Mouse (Mus musculus): ENCODE data around the gene Icos. TPM values are rescaled to one million over a fixed set of nuclear protein-coding genes. Genes with fewer than 3 reads are reported as not detected.

Icos gene
- polyA plus RNA-seq, 1 experiment: not detected

DNA sequence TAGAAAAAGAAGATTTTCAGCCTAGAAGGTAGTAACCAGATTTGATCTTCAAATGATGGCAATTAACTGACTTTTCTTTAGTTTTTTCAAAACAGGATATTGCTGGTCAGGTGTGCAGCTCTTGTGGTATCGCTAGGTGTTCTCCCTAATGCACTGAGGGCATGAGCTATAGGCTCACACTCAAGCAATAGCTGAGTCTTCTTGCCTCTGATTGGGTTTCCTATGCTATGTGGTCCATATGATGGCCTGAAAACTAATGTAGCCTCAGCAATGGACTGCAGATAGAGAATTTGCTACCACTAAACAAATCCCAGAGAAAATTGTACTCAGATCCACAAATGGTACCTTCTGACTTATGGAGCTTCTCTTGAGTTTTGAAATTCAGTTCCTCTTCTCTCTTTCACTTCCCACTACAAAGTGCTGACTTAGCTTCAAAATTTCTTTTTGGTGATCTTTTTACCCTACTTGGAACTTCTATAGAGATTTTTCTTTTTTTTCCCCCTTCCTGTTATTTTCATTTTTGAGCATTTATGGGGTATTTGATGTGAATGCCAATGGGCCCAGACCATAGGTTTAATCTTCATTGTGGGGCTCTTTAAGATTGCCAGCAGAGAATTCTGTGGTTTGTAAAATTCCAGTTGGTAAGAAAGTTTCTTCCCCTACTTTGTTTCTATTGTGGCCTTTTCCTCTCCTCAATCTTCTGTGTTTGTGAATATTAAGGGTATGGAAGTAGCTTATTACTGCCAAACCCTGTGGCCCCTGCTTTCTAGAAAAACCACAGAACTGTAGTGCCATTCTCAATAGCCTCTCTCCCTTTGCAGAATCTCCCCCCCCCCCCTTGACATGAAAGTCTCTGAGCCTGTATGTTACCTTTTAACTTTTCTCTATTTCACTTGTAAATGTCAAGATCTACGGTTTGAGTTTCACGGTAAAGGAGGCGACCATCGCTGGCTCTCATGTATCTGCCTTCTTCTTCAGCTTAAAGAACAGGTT lies 36.4 kb upstream of the Icos start:
- no peak for TF ChIP-seq CTCF (IDR thresholded peaks at IDR 0.05; ENCODE audit: insufficient read depth, low read depth, low read length)
- TF ChIP-seq POLR2A (IDR thresholded peaks at IDR 0.05; ENCODE audit: insufficient read depth, low read depth, low read length): no peak
- H3K4me1 ChIP-seq (ENCODE audit: control insufficient read depth, insufficient read depth, low read length): no peaks in the 10 kb centered on the region
- no peak overlapping the region for H3K4me3 ChIP-seq (ENCODE audit: insufficient read depth, low read depth, low read length)
- no peak overlapping the region for H3K27ac ChIP-seq (ENCODE audit: insufficient read depth, low read depth, low read length)
- 96% methylated on average over 5 of the region's 5 CpGs for WGBS

DNA sequence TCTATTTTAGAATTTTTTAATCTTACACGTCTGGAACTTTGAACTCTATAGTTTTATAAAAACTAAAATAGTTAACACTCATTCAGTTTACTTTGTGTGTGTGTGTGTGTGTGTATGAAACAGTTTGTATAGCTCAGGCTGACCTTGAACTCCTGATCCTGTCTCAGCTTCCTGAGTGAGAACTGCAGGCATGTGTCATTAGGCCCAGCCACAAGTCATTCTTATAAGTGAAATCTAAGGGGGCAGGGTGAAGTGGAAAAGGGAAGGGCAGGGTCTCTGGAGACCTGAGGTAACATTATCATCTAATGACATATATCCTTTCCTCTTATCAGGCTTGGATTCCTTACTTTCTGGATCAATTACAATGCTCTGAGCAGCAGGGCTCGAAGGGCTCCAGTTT lies 34.8 kb upstream of the Icos start:
- Histone ChIP-seq H3K4me3 (ENCODE audit: insufficient read depth, low read depth, low read length) (no peak overlapping the region), H3K4me1 (ENCODE audit: control insufficient read depth, insufficient read depth, low read length) (no peaks in the 10 kb centered on the region), H3K27ac (ENCODE audit: insufficient read depth, low read depth, low read length) (no peak overlapping the region)
- TF ChIP-seq POLR2A (IDR thresholded peaks at IDR 0.05; ENCODE audit: insufficient read depth, low read depth, low read length) (no peak), CTCF (IDR thresholded peaks at IDR 0.05; ENCODE audit: insufficient read depth, low read depth, low read length) (no peak)
- 89% methylated on average over 2 of the region's 2 CpGs for WGBS

DNA sequence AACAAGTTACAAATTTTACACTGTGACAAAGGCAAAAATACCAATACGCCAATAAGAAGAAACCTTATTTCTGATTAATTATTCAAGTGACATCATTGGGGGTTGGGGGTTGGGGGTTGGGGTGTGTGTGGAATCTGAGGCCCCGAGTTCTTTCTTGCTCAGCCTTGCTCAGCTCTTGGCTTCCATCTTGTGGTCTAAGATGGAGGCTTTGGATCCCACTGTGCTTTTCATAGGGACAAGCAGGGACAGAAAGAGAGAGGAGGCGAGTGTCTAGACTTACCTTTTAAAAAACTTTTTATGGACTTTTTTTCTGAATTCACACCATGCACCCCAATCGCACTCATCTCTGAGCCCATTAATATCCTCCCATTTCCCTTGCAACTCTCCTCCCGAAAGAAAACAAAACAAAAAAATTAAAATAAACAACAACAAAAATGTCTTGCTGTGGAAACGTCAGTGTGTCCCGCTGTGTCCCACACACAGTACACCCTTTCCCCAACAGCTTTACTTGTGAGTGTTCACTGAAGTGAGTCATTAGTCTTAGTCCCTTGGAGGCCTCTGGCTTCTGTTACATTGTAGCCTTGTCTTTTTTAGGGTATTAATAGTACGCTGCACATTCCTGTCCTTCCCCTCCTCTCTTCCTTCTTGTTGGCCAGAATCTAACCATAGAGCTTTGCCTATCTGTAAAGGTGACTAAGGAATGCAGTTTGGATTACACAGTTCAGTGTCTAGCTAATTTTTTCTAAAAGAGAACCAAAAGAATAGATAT lies 31.9 kb upstream of the Icos start:
- H3K27ac ChIP-seq (ENCODE audit: insufficient read depth, low read depth, low read length): no peak overlapping the region
- no peak overlapping the region for H3K4me3 ChIP-seq (ENCODE audit: insufficient read depth, low read depth, low read length)
- TF ChIP-seq POLR2A (IDR thresholded peaks at IDR 0.05; ENCODE audit: insufficient read depth, low read depth, low read length): no peak
- no peak for TF ChIP-seq CTCF (IDR thresholded peaks at IDR 0.05; ENCODE audit: insufficient read depth, low read depth, low read length)
- WGBS: 77% methylated on average over 8 of the region's 8 CpGs
- H3K4me1 ChIP-seq (ENCODE audit: control insufficient read depth, insufficient read depth, low read length): no peaks in the 10 kb centered on the region

DNA sequence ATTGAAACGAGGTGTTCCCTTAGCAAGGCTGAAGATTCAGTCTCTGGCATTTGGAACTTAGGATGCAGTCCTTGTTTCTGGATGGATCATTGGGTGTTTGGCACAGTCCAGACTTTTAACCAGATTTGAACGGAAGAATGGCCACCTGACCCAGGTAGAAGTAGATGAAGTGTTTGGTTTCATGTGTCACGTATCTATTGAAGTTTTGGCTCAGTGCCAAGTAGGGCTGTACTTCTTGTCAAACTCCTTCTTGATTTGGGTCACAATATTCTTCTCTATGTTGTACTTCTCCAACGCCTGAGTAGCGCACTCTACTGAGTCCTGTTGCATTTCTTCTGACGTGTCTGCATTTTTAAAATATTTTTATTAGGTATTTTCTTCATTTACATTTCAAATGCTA lies 29.6 kb upstream of the Icos start:
- no peak overlapping the region for H3K27ac ChIP-seq (ENCODE audit: insufficient read depth, low read depth, low read length)
- TF ChIP-seq CTCF (IDR thresholded peaks at IDR 0.05; ENCODE audit: insufficient read depth, low read depth, low read length) (no peak), POLR2A (IDR thresholded peaks at IDR 0.05; ENCODE audit: insufficient read depth, low read depth, low read length) (no peak)

GRCm38 (mm10) chr1:60952958-60953357 lies 24.8 kb upstream of the Icos start:
- TF ChIP-seq CTCF (IDR thresholded peaks at IDR 0.05; ENCODE audit: insufficient read depth, low read depth, low read length) (no peak), POLR2A (IDR thresholded peaks at IDR 0.05; ENCODE audit: insufficient read depth, low read depth, low read length) (no peak)
- peaks cover 3% of the 10 kb centered on the region; the same call in 1 of the 2 replicates for H3K4me1 ChIP-seq (ENCODE audit: control insufficient read depth, insufficient read depth, low read length)
- no peak overlapping the region for H3K4me3 ChIP-seq (ENCODE audit: insufficient read depth, low read depth, low read length)
- H3K27ac ChIP-seq (ENCODE audit: insufficient read depth, low read depth, low read length): no peak overlapping the region
- 48% methylated on average over 7 of the region's 7 CpGs for whole genome bisulfite sequencing

More for the DNA sequence above, 29.6 kb upstream of the Icos start:
- whole genome bisulfite sequencing: 90% methylated on average over 6 of the region's 6 CpGs
- H3K4me3 ChIP-seq (ENCODE audit: insufficient read depth, low read depth, low read length): no peak overlapping the region
- peaks cover 3% of the 10 kb centered on the region; the same call in 1 of the 2 replicates for H3K4me1 ChIP-seq (ENCODE audit: control insufficient read depth, insufficient read depth, low read length)

DNA sequence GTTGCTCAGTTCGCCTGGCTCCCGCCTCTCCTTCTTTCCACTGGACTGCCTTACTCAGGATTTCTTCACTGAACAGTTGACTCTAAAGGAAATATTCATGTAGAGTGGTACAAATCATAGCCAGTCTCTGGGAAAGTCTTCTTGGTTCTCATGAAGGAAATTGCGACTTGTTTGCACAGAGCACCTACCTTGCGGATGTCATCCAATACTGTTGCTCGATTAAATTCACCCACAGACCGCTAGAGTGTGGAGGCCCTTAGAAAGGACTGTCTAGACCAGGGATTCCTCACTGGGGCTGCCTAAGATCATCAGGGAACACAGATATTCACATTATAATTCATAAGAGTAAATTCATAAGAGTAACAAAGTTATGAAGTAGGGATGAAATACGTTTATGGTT lies 24.0 kb upstream of the Icos start:
- Histone ChIP-seq H3K27ac (ENCODE audit: insufficient read depth, low read depth, low read length) (no peak overlapping the region), H3K4me1 (ENCODE audit: control insufficient read depth, insufficient read depth, low read length) (peaks cover 3% of the 10 kb centered on the region; the same call in 1 of the 2 replicates), H3K4me3 (ENCODE audit: insufficient read depth, low read depth, low read length) (no peak overlapping the region)
- whole genome bisulfite sequencing: 90% methylated on average over 7 of the region's 7 CpGs
- TF ChIP-seq CTCF (IDR thresholded peaks at IDR 0.05; ENCODE audit: insufficient read depth, low read depth, low read length): no peak
- no peak for TF ChIP-seq POLR2A (IDR thresholded peaks at IDR 0.05; ENCODE audit: insufficient read depth, low read depth, low read length)

- WGBS: 55% methylated on average over 2 of the region's 2 CpGs
- H3K4me3 ChIP-seq (ENCODE audit: insufficient read depth, low read depth, low read length): no peak overlapping the region
- TF ChIP-seq CTCF (IDR thresholded peaks at IDR 0.05; ENCODE audit: insufficient read depth, low read depth, low read length): no peak
- TF ChIP-seq POLR2A (IDR thresholded peaks at IDR 0.05; ENCODE audit: insufficient read depth, low read depth, low read length): no peak
- H3K4me1 ChIP-seq (ENCODE audit: control insufficient read depth, insufficient read depth, low read length): peaks cover 3% of the 10 kb centered on the region; the same call in 1 of the 2 replicates
- H3K27ac ChIP-seq (ENCODE audit: insufficient read depth, low read depth, low read length): no peak overlapping the region
These were observed 23.0 kb upstream of the Icos start for GRCm38 (mm10) chr1:60954759-60955158.

- 97% methylated on average over 3 of the region's 3 CpGs for WGBS
- Histone ChIP-seq H3K4me1 (ENCODE audit: control insufficient read depth, insufficient read depth, low read length) (peaks cover 3% of the 10 kb centered on the region; the same call in 1 of the 2 replicates), H3K4me3 (ENCODE audit: insufficient read depth, low read depth, low read length) (no peak overlapping the region), H3K27ac (ENCODE audit: insufficient read depth, low read depth, low read length) (no peak overlapping the region)
- TF ChIP-seq POLR2A (IDR thresholded peaks at IDR 0.05; ENCODE audit: insufficient read depth, low read depth, low read length) (no peak), CTCF (IDR thresholded peaks at IDR 0.05; ENCODE audit: insufficient read depth, low read depth, low read length) (no peak)
These were observed 22.5 kb upstream of the Icos start for GRCm38 (mm10) chr1:60955186-60955585.

Measured in olfactory bulb, adult 2 months (tissue).